Mouse (Mus musculus) pancreas, adult 10 weeks (tissue): Measurements from ENCODE around the gene Atic. TPM values are rescaled to one million over a fixed set of nuclear protein-coding genes. Genes with fewer than 3 reads are reported as not detected.

ENCODE experiments used
- polyA plus RNA-seq: library from polyadenylated mRNA; stranded (reverse); fragments of 350-450 nt; fragmentation: Illumina TruSeq; extraction: RNeasy Lipid Tissue Mini Kit (QIAGEN cat#74804); gene quantifications from one replicate; pipeline ENCODE4 v1.2.3, GENCODE M21; 2015; ENCODE audit warnings: low read depth, low replicate concordance; ENCODE audit not compliant: insufficient read depth

Gene Atic
- 5.3 TPM for polyA plus RNA-seq

DNA sequence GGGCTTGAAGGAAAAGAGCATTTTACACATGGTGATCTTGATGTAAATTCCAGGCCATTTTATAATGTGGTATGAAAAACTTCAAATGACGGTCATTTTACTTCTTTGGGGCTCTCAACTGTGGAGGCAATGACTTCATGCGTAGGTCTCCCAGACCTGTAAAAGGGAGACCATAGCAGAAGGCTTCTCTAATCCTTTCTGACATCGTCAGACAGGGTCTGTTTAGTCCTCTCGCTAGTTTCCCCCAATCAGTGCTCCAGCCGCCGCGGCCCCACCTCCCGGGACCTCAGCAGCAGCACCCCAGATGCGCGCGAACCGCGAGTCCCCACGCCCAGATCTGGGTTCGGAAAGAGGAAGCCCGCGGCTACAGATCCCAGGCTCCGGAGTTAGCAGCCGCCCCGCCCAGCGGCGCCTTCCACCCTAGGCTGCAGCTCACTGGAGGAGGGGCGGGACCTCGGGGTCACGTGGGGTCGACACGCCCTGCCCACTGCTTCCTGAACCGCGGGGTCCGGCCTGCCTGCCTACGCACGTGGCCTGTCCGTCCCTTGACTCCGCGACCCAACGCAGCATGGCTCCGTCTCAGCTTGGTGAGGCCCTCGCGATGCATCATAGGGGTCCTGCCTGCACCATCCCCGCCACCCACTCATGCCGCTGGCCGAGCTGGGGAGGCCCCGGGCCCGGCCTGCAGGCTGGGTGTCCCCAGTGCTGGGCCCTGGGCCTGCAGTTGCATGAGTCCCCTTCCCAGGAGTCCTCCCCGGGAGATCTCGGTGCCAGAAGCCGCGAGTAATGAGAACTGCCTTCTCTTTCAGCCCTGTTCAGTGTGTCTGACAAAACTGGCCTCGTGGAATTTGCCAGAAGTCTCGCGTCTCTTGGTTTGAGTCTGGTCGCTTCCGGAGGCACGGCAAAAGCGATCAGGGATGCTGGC is at the start of gene Atic:
Gene Atic (plus strand): TSS at position 463 of the 925 bp plus-strand sequence.

Other genes starting within 250 kb of the Atic start
- gene Abca12, start 142.2 kb upstream of the Atic start, polyA plus RNA-seq: not detected
- 31.9 TPM for gene Fn1, start 96.0 kb downstream of the Atic start, polyA plus RNA-seq